Mouse (Mus musculus) hindbrain, embryonic 12.5 days (tissue): ENCODE results near the gene Arhgap25. TPM values are rescaled to one million over a fixed set of nuclear protein-coding genes. Genes with fewer than 3 reads are reported as not detected.

Experiments
- ATAC-seq: fragments of 200-750 bp; cut with Nextera tagmentation; 2 replicates; pipeline ENCODE4 v1.8.0; 2017; ENCODE audit warnings: moderate TSS enrichment; ENCODE audit not compliant: low FRiP score
- H3K27ac ChIP-seq: fragments of 300-500 bp; sonication (generic); 2 replicates; pipeline ENCODE4 v1.5.1; 2016; ENCODE audit warnings: mild to moderate bottlenecking
- H3K27me3 ChIP-seq: fragments of 300-500 bp; sonication (generic); 2 replicates; pipeline ENCODE4 v1.6.1; 2016; ENCODE audit warnings: mild to moderate bottlenecking
- H3K36me3 ChIP-seq: fragments of 300-500 bp; sonication (generic); 2 replicates; pipeline ENCODE4 v1.6.1; 2016; ENCODE audit warnings: mild to moderate bottlenecking
- H3K4me1 ChIP-seq: fragments of 300-500 bp; sonication (generic); 2 replicates; pipeline ENCODE4 v1.6.1; 2016
- H3K4me2 ChIP-seq: fragments of 300-500 bp; sonication (generic); replicated peaks from 2 replicates; pipeline ENCODE4 v1.6.1; 2016; ENCODE audit warnings: mild to moderate bottlenecking
- H3K4me3 ChIP-seq: fragments of 300-500 bp; sonication (generic); 2 replicates; pipeline ENCODE4 v1.5.1; 2016; ENCODE audit warnings: mild to moderate bottlenecking
- H3K9ac ChIP-seq: fragments of 300-500 bp; sonication (generic); 2 replicates; pipeline ENCODE4 v1.6.1; 2016; ENCODE audit warnings: mild to moderate bottlenecking, moderate library complexity
- H3K9me3 ChIP-seq: fragments of 300-500 bp; sonication (generic); replicated peaks from 2 replicates; pipeline ENCODE4 v1.6.1; 2016; ENCODE audit warnings: mild to moderate bottlenecking
- WGBS: fragments of 180-500 bp; shearing (Covaris S2); methylation state at CpG from one replicate; pipeline ENCODE4 v1.1.7; 2016; 5-methylcytosine and 5-hydroxymethylcytosine counted together
- polyA plus RNA-seq: library from polyadenylated mRNA; unstranded; fragments of >200 nt; fragmentation: Nextera tagmentation; extraction: Ambion mirVana; gene quantifications from 2 replicates; pipeline ENCODE4 v1.2.1, GENCODE M21; 2016

Arhgap25 gene
- polyA plus RNA-seq, 1 experiment from 2014 or later, result 2.3 TPM

GRCm38 (mm10) chr6:87455507-87455906 lies 77.6 kb downstream of the Arhgap25 start:
- Histone ChIP-seq H3K4me3 (no peak overlapping the region), H3K36me3 (no peaks in the 10 kb centered on the region), H3K9ac (no peak overlapping the region), H3K4me1 (no peaks in the 10 kb centered on the region), H3K4me2 (no peak overlapping the region), H3K27ac (no peak overlapping the region), H3K27me3 (no peaks in the 10 kb centered on the region), H3K9me3 (no peaks in the 10 kb centered on the region)
- ATAC-seq, result no peak
- WGBS, result 78% methylated on average over 6 of the region's 6 CpGs

- WGBS, result 81% methylated on average over 3 of the region's 3 CpGs
- no peak for ATAC-seq
- no peaks in the 10 kb centered on the region for H3K4me1 ChIP-seq
- H3K4me2 ChIP-seq, result no peak overlapping the region
- no peaks in the 10 kb centered on the region for H3K36me3 ChIP-seq
- H3K4me3 ChIP-seq, result no peak overlapping the region
- no peak overlapping the region for H3K9ac ChIP-seq
- H3K9me3 ChIP-seq, result no peaks in the 10 kb centered on the region
- H3K27me3 ChIP-seq, result no peaks in the 10 kb centered on the region
- H3K27ac ChIP-seq, result no peak overlapping the region
These were observed 81.3 kb downstream of the Arhgap25 start for GRCm38 (mm10) chr6:87451771-87452170.

GRCm38 (mm10) chr6:87451016-87451415 lies 82.0 kb downstream of the Arhgap25 start:
- WGBS, result 76% methylated on average over 3 of the region's 3 CpGs
- no peak for ATAC-seq
- Histone ChIP-seq H3K4me3 (no peak overlapping the region), H3K9me3 (no peaks in the 10 kb centered on the region), H3K27me3 (no peaks in the 10 kb centered on the region), H3K4me1 (no peaks in the 10 kb centered on the region), H3K9ac (no peak overlapping the region), H3K4me2 (no peak overlapping the region), H3K27ac (no peak overlapping the region), H3K36me3 (no peaks in the 10 kb centered on the region)

- ATAC-seq, result no peak
- 85% methylated on average over 3 of the region's 3 CpGs for WGBS
These were observed 83.5 kb downstream of the Arhgap25 start for GRCm38 (mm10) chr6:87449534-87449933.

GRCm38 (mm10) chr6:87447217-87447616 lies 85.8 kb downstream of the Arhgap25 start:
- no peaks in the 10 kb centered on the region for H3K4me1 ChIP-seq
- H3K27ac ChIP-seq, result no peak overlapping the region
- H3K36me3 ChIP-seq, result no peaks in the 10 kb centered on the region
- no peaks in the 10 kb centered on the region for H3K9me3 ChIP-seq
- H3K4me2 ChIP-seq, result no peak overlapping the region
- no peak overlapping the region for H3K4me3 ChIP-seq
- no peak for ATAC-seq
- WGBS, result 92% methylated on average over 4 of the region's 4 CpGs
- no peak overlapping the region for H3K9ac ChIP-seq
- no peaks in the 10 kb centered on the region for H3K27me3 ChIP-seq

More at GRCm38 (mm10) chr6:87449534-87449933, 83.5 kb downstream of the Arhgap25 start:
- Histone ChIP-seq H3K4me3 (no peak overlapping the region), H3K36me3 (no peaks in the 10 kb centered on the region), H3K27me3 (no peaks in the 10 kb centered on the region), H3K9ac (no peak overlapping the region), H3K9me3 (no peaks in the 10 kb centered on the region), H3K27ac (no peak overlapping the region), H3K4me1 (no peaks in the 10 kb centered on the region), H3K4me2 (no peak overlapping the region)

GRCm38 (mm10) chr6:87445222-87445621 lies 87.8 kb downstream of the Arhgap25 start:
- Histone ChIP-seq H3K27ac (no peak overlapping the region), H3K4me3 (no peak overlapping the region), H3K9ac (no peak overlapping the region), H3K36me3 (no peaks in the 10 kb centered on the region), H3K4me1 (no peaks in the 10 kb centered on the region), H3K4me2 (no peak overlapping the region), H3K27me3 (no peaks in the 10 kb centered on the region), H3K9me3 (no peaks in the 10 kb centered on the region)
- WGBS, result 81% methylated on average over 7 of the region's 7 CpGs
- ATAC-seq, result no peak

GRCm38 (mm10) chr6:87443253-87443652 lies 89.8 kb downstream of the Arhgap25 start:
- no peak for ATAC-seq
- H3K4me1 ChIP-seq, result no peaks in the 10 kb centered on the region
- no peak overlapping the region for H3K4me2 ChIP-seq
- H3K4me3 ChIP-seq, result no peak overlapping the region
- no peaks in the 10 kb centered on the region for H3K9me3 ChIP-seq
- H3K27ac ChIP-seq, result no peak overlapping the region
- no peak overlapping the region for H3K9ac ChIP-seq
- H3K27me3 ChIP-seq, result no peaks in the 10 kb centered on the region
- 89% methylated on average over 11 of the region's 11 CpGs for WGBS
- H3K36me3 ChIP-seq, result no peaks in the 10 kb centered on the region

- H3K36me3 ChIP-seq, result no peaks in the 10 kb centered on the region
- no peak for ATAC-seq
- no peak overlapping the region for H3K4me2 ChIP-seq
- WGBS, result 86% methylated on average over 8 of the region's 8 CpGs
- no peaks in the 10 kb centered on the region for H3K27me3 ChIP-seq
- H3K27ac ChIP-seq, result no peak overlapping the region
- H3K9ac ChIP-seq, result no peak overlapping the region
- no peak overlapping the region for H3K4me3 ChIP-seq
- no peaks in the 10 kb centered on the region for H3K9me3 ChIP-seq
- no peaks in the 10 kb centered on the region for H3K4me1 ChIP-seq
These were observed 96.3 kb downstream of the Arhgap25 start for GRCm38 (mm10) chr6:87436745-87437144.

- Histone ChIP-seq H3K27me3 (no peaks in the 10 kb centered on the region), H3K36me3 (no peaks in the 10 kb centered on the region), H3K4me2 (no peak overlapping the region), H3K9ac (no peak overlapping the region), H3K9me3 (no peaks in the 10 kb centered on the region), H3K27ac (no peak overlapping the region), H3K4me3 (no peak overlapping the region), H3K4me1 (no peaks in the 10 kb centered on the region)
- 94% methylated on average over 2 of the region's 3 CpGs for WGBS
- no peak for ATAC-seq
These were observed 97.3 kb downstream of the Arhgap25 start for GRCm38 (mm10) chr6:87435791-87436190.

- H3K36me3 ChIP-seq, result no peaks in the 10 kb centered on the region
- no peaks in the 10 kb centered on the region for H3K9me3 ChIP-seq
- no peak within 1 kb of the TSS for H3K27ac ChIP-seq
- no peak for ATAC-seq
- H3K4me1 ChIP-seq, result no peaks in the 10 kb centered on the region
- no peaks in the 10 kb centered on the region for H3K27me3 ChIP-seq
- 82% methylated on average over 7 of the region's 7 CpGs for WGBS
- H3K9ac ChIP-seq, result no peak within 1 kb of the TSS
- no peak within 1 kb of the TSS for H3K4me3 ChIP-seq
- no peak within 1 kb of the TSS for H3K4me2 ChIP-seq
These were observed 104.5 kb downstream of the Arhgap25 start, which contains the start of gene Bmp10 for GRCm38 (mm10) chr6:87428487-87429044. TSS of gene Bmp10 (plus strand) at chr6:87428994.

- no peak for ATAC-seq
- 57% methylated on average over 8 of the region's 8 CpGs for WGBS
- H3K27me3 ChIP-seq, result no peaks in the 10 kb centered on the region
These were observed 105.4 kb downstream of the Arhgap25 start for GRCm38 (mm10) chr6:87427616-87428015.

GRCm38 (mm10) chr6:87426954-87427353 lies 106.1 kb downstream of the Arhgap25 start:
- Histone ChIP-seq H3K4me1 (no peaks in the 10 kb centered on the region), H3K4me3 (no peak overlapping the region), H3K36me3 (no peaks in the 10 kb centered on the region), H3K9ac (no peak overlapping the region), H3K4me2 (no peak overlapping the region), H3K27ac (no peak overlapping the region), H3K9me3 (no peaks in the 10 kb centered on the region), H3K27me3 (no peaks in the 10 kb centered on the region)
- no peak for ATAC-seq
- 83% methylated on average over 5 of the region's 5 CpGs for WGBS

More at GRCm38 (mm10) chr6:87427616-87428015, 105.4 kb downstream of the Arhgap25 start:
- Histone ChIP-seq H3K4me2 (no peak overlapping the region), H3K9ac (no peak overlapping the region), H3K27ac (no peak overlapping the region), H3K4me1 (no peaks in the 10 kb centered on the region), H3K36me3 (no peaks in the 10 kb centered on the region), H3K9me3 (no peaks in the 10 kb centered on the region), H3K4me3 (no peak overlapping the region)

- no peaks in the 10 kb centered on the region for H3K27me3 ChIP-seq
- H3K4me2 ChIP-seq, result no peak overlapping the region
- no peak overlapping the region for H3K9ac ChIP-seq
- no peak overlapping the region for H3K4me3 ChIP-seq
- no peak overlapping the region for H3K27ac ChIP-seq
- H3K9me3 ChIP-seq, result no peaks in the 10 kb centered on the region
- no peaks in the 10 kb centered on the region for H3K4me1 ChIP-seq
- no peaks in the 10 kb centered on the region for H3K36me3 ChIP-seq
- no peak for ATAC-seq
- 69% methylated on average over 19 of the region's 19 CpGs for WGBS
These were observed 108.8 kb downstream of the Arhgap25 start for GRCm38 (mm10) chr6:87424037-87424816.
